ENCODE assay signal across 8 mouse cellular contexts in genomic region chr2:180218677-180219076, GRCm38 (mm10). TPM values are rescaled to one million over a fixed set of nuclear protein-coding genes. Genes with fewer than 3 reads are reported as not detected.
A peak's percentile ranks its signal among the peaks of the same experiment; 100 is the strongest.
DNase-seq lines count a peak whose midpoint lies in the region; ATAC-seq lines count a peak whose summit lies in the region.

No protein-coding gene starts in this region.

- H3K36me3 ChIP-seq in forebrain, embryonic 12.5 days (replicated peaks), result no peaks in the 10 kb centered on the region
- no peaks in the 10 kb centered on the region for H3K36me3 ChIP-seq in forebrain, embryonic 15.5 days
- no peaks in the 10 kb centered on the region for H3K36me3 ChIP-seq in embryonic facial prominence, embryonic 14.5 days (ENCODE audit: control insufficient read depth, insufficient read depth, low read length)
- H3K36me3 ChIP-seq in intestine, embryonic 16.5 days (ENCODE audit: control insufficient read depth, insufficient read depth, low read length), result no peaks in the 10 kb centered on the region
- H3K36me3 ChIP-seq in lung, embryonic 15.5 days, result no peaks in the 10 kb centered on the region

- 27% methylated on average over 5 of the region's 5 CpGs for WGBS in forebrain, embryonic 12.5 days
- 31% methylated on average over 5 of the region's 5 CpGs for WGBS in forebrain, embryonic 15.5 days
- WGBS in embryonic facial prominence, embryonic 14.5 days, result 24% methylated on average over 5 of the region's 5 CpGs
- WGBS in intestine, embryonic 16.5 days, result 42% methylated on average over 5 of the region's 5 CpGs
- 15% methylated on average over 5 of the region's 5 CpGs for WGBS in lung, embryonic 15.5 days

- H3K4me3 ChIP-seq in forebrain, embryonic 12.5 days (replicated peaks), result no peak overlapping the region
- no peak overlapping the region for H3K4me3 ChIP-seq in forebrain, embryonic 15.5 days
- H3K4me3 ChIP-seq in embryonic facial prominence, embryonic 14.5 days (ENCODE audit: low read depth, low read length), result no peak overlapping the region
- H3K4me3 ChIP-seq in intestine, embryonic 16.5 days (ENCODE audit: low read length), result no peak overlapping the region
- H3K4me3 ChIP-seq in lung, embryonic 15.5 days, result no peak overlapping the region

- H3K27ac ChIP-seq in forebrain, embryonic 12.5 days, result peak overlapping the region; percentile 19; the same call in 1 of the 2 replicates
- no peak overlapping the region for H3K27ac ChIP-seq in forebrain, embryonic 15.5 days (replicated peaks)
- H3K27ac ChIP-seq in embryonic facial prominence, embryonic 14.5 days (replicated peaks; ENCODE audit: low read depth, low read length), result peak overlapping the region; percentile 55; the same call in 1 of the 2 replicates
- H3K27ac ChIP-seq in intestine, embryonic 16.5 days (ENCODE audit: low read length), result peak overlapping the region; percentile 31; the same call in 1 of the 2 replicates
- H3K27ac ChIP-seq in lung, embryonic 15.5 days, result peak overlapping the region; percentile 91

- no peak for ATAC-seq in forebrain, embryonic 12.5 days (ENCODE audit: low FRiP score)
- ATAC-seq in forebrain, embryonic 15.5 days (replicated peaks), result no peak
- no peak; the same call in 1 of the 2 replicates for ATAC-seq in embryonic facial prominence, embryonic 14.5 days (ENCODE audit: low read depth)
- ATAC-seq in intestine, embryonic 16.5 days, result peak; percentile 6; the same call in 1 of the 2 replicates
- no peak for ATAC-seq in lung, embryonic 15.5 days (ENCODE audit: borderline replicate concordance, extremely low read depth, low FRiP score, low TSS enrichment)

- H3K27me3 ChIP-seq in forebrain, embryonic 12.5 days, result peaks cover 7% of the 10 kb centered on the region
- H3K27me3 ChIP-seq in forebrain, embryonic 15.5 days, result no peaks in the 10 kb centered on the region; the same call in 1 of the 2 replicates
- H3K27me3 ChIP-seq in embryonic facial prominence, embryonic 14.5 days (replicated peaks; ENCODE audit: control insufficient read depth, insufficient read depth, low read length), result no peaks in the 10 kb centered on the region; the same call in 1 of the 2 replicates
- H3K27me3 ChIP-seq in intestine, embryonic 16.5 days (replicated peaks; ENCODE audit: control insufficient read depth, insufficient read depth, low read length), result no peaks in the 10 kb centered on the region
- no peaks in the 10 kb centered on the region for H3K27me3 ChIP-seq in lung, embryonic 15.5 days

- DNase-seq in embryonic facial prominence, embryonic 14.5 days (ENCODE audit: low spot score), result peak; percentile 59
- DNase-seq in right cerebral cortex, adult 18-20 months, result no peak
- no peak for DNase-seq in layer of hippocampus, adult 9-11 months
- DNase-seq in c-Kit-positive CD71-positive TER-119-positive erythroid progenitor cells, embryonic 14.5 days (ENCODE audit: low spot score), result no peak

- no peaks in the 10 kb centered on the region for H3K9me3 ChIP-seq in forebrain, embryonic 12.5 days
- no peaks in the 10 kb centered on the region for H3K9me3 ChIP-seq in forebrain, embryonic 15.5 days
- no peaks in the 10 kb centered on the region for H3K9me3 ChIP-seq in embryonic facial prominence, embryonic 14.5 days (ENCODE audit: control insufficient read depth, low read length)
- H3K9me3 ChIP-seq in intestine, embryonic 16.5 days (ENCODE audit: control insufficient read depth, low read length), result no peaks in the 10 kb centered on the region
- no peaks in the 10 kb centered on the region for H3K9me3 ChIP-seq in lung, embryonic 15.5 days

- no peak overlapping the region for H3K4me2 ChIP-seq in forebrain, embryonic 12.5 days
- no peak overlapping the region for H3K4me2 ChIP-seq in forebrain, embryonic 15.5 days (replicated peaks)
- no peak overlapping the region for H3K4me2 ChIP-seq in embryonic facial prominence, embryonic 14.5 days (ENCODE audit: low read depth, low read length)
- no peak overlapping the region for H3K4me2 ChIP-seq in intestine, embryonic 16.5 days (ENCODE audit: low read depth, low read length)
- H3K4me2 ChIP-seq in lung, embryonic 15.5 days, result no peak overlapping the region; the same call in 1 of the 2 replicates

- H3K9ac ChIP-seq in forebrain, embryonic 12.5 days, result no peak overlapping the region; the same call in 1 of the 2 replicates
- no peak overlapping the region for H3K9ac ChIP-seq in forebrain, embryonic 15.5 days (replicated peaks)
- H3K9ac ChIP-seq in embryonic facial prominence, embryonic 14.5 days (ENCODE audit: low read depth, low read length), result no peak overlapping the region
- peak overlapping the region; percentile 11; the same call in 1 of the 2 replicates for H3K9ac ChIP-seq in intestine, embryonic 16.5 days (ENCODE audit: low read depth, low read length)
- 0 out of 2 replicates have a peak overlapping the region, but pooled peaks have one; percentile 6 for H3K9ac ChIP-seq in lung, embryonic 15.5 days

- peaks cover 29% of the 10 kb centered on the region for H3K4me1 ChIP-seq in forebrain, embryonic 12.5 days
- peaks cover 14% of the 10 kb centered on the region for H3K4me1 ChIP-seq in forebrain, embryonic 15.5 days
- peaks cover 12% of the 10 kb centered on the region; the same call in 1 of the 2 replicates for H3K4me1 ChIP-seq in embryonic facial prominence, embryonic 14.5 days (ENCODE audit: control insufficient read depth, insufficient read depth, low read length)
- H3K4me1 ChIP-seq in intestine, embryonic 16.5 days (ENCODE audit: control insufficient read depth, insufficient read depth, low read length), result peaks cover 78% of the 10 kb centered on the region
- peaks cover 93% of the 10 kb centered on the region for H3K4me1 ChIP-seq in lung, embryonic 15.5 days

RNA-seq across cellular contexts. Expression of gene Lama5, which starts 7.0 kb away (rescaled TPM):
- 4.9 and 5.1 TPM in 2 replicates for polyA plus RNA-seq in forebrain, embryonic 12.5 days (2016; fragmentation: Nextera tagmentation; extraction: Ambion mirVana)
- polyA plus RNA-seq in forebrain, embryonic 15.5 days (2015; fragmentation: Nextera tagmentation; extraction: Ambion mirVana), result 3.0 and 3.1 TPM in 2 replicates
- 25.2 and 28.2 TPM in 2 replicates for polyA plus RNA-seq in embryonic facial prominence, embryonic 14.5 days (2014; fragmentation: Nextera tagmentation; extraction: Ambion mirVana)
- 26.7 and 29.7 TPM in 2 replicates for polyA plus RNA-seq in intestine, embryonic 16.5 days (2015; fragmentation: Nextera tagmentation; extraction: Ambion mirVana)
- polyA plus RNA-seq in lung, embryonic 15.5 days (2015; fragmentation: Nextera tagmentation; extraction: Ambion mirVana), result 79.0 and 83.2 TPM in 2 replicates

RNA-seq across cellular contexts. Expression of gene Rps21, which starts 38.5 kb away (rescaled TPM):
- 464 and 488 TPM in 2 replicates for polyA plus RNA-seq in forebrain, embryonic 12.5 days (2016; fragmentation: Nextera tagmentation; extraction: Ambion mirVana)
- polyA plus RNA-seq in forebrain, embryonic 15.5 days (2015; fragmentation: Nextera tagmentation; extraction: Ambion mirVana), result 407 and 432 TPM in 2 replicates
- polyA plus RNA-seq in embryonic facial prominence, embryonic 14.5 days (2014; fragmentation: Nextera tagmentation; extraction: Ambion mirVana), result 689 and 787 TPM in 2 replicates
- polyA plus RNA-seq in intestine, embryonic 16.5 days (2015; fragmentation: Nextera tagmentation; extraction: Ambion mirVana), result 471 and 487 TPM in 2 replicates
- polyA plus RNA-seq in lung, embryonic 15.5 days (2015; fragmentation: Nextera tagmentation; extraction: Ambion mirVana), result 477 and 524 TPM in 2 replicates

RNA-seq across cellular contexts. Expression of gene Adrm1, which starts 47.4 kb away (rescaled TPM):
- polyA plus RNA-seq in forebrain, embryonic 12.5 days (2016; fragmentation: Nextera tagmentation; extraction: Ambion mirVana), result 213 and 225 TPM in 2 replicates
- polyA plus RNA-seq in forebrain, embryonic 15.5 days (2015; fragmentation: Nextera tagmentation; extraction: Ambion mirVana), result 201 and 206 TPM in 2 replicates
- 130 and 142 TPM in 2 replicates for polyA plus RNA-seq in embryonic facial prominence, embryonic 14.5 days (2014; fragmentation: Nextera tagmentation; extraction: Ambion mirVana)
- 172 and 194 TPM in 2 replicates for polyA plus RNA-seq in intestine, embryonic 16.5 days (2015; fragmentation: Nextera tagmentation; extraction: Ambion mirVana)
- 184 and 191 TPM in 2 replicates for polyA plus RNA-seq in lung, embryonic 15.5 days (2015; fragmentation: Nextera tagmentation; extraction: Ambion mirVana)

RNA-seq across cellular contexts. Expression of gene Cables2, which starts 54.6 kb away (rescaled TPM):
- 17.7 and 20.8 TPM in 2 replicates for polyA plus RNA-seq in forebrain, embryonic 12.5 days (2016; fragmentation: Nextera tagmentation; extraction: Ambion mirVana)
- polyA plus RNA-seq in forebrain, embryonic 15.5 days (2015; fragmentation: Nextera tagmentation; extraction: Ambion mirVana), result 18.4 and 21.6 TPM in 2 replicates
- polyA plus RNA-seq in embryonic facial prominence, embryonic 14.5 days (2014; fragmentation: Nextera tagmentation; extraction: Ambion mirVana), result 16.5 and 17.4 TPM in 2 replicates
- polyA plus RNA-seq in intestine, embryonic 16.5 days (2015; fragmentation: Nextera tagmentation; extraction: Ambion mirVana), result 2.8 and 4.8 TPM in 2 replicates
- polyA plus RNA-seq in lung, embryonic 15.5 days (2015; fragmentation: Nextera tagmentation; extraction: Ambion mirVana), result 14.1 and 16.5 TPM in 2 replicates

Comparison
In these comparisons a context has a peak if more than half of its experiments do, and no peak if none do; other contexts are left out.
1. H3K9ac ChIP-seq: peak in intestine, embryonic 16.5 days (single experiment) and lung, embryonic 15.5 days (single experiment); none in forebrain, embryonic 12.5 days (single experiment), forebrain, embryonic 15.5 days (single experiment) and embryonic facial prominence, embryonic 14.5 days (single experiment).